Mouse (Mus musculus) midbrain, postnatal 0 days (tissue): Measurements from ENCODE around the gene Dhx37. TPM values are rescaled to one million over a fixed set of nuclear protein-coding genes. Genes with fewer than 3 reads are reported as not detected.

Source experiments
- ATAC-seq: fragments of 200-750 bp; cut with Nextera tagmentation; 2 replicates; pipeline ENCODE4 v1.8.0; 2017; ENCODE audit warnings: moderate number of reproducible peaks, mild to moderate bottlenecking, moderate TSS enrichment, moderate library complexity; ENCODE audit not compliant: low FRiP score
- DNase-seq: peaks from one replicate; pipeline ENCODE4 v3.0.0-alpha.2; 2015; ENCODE audit warnings: low spot score
- H3K27ac ChIP-seq: fragments of 300-500 bp; sonication (generic); 2 replicates; pipeline ENCODE4 v1.5.1; 2014; ENCODE audit warnings: low read depth, mild to moderate bottlenecking, low read length, mixed read lengths
- H3K27me3 ChIP-seq: fragments of 300-500 bp; sonication (generic); 2 replicates; pipeline ENCODE4 v1.6.1; 2014; ENCODE audit warnings: low read length, control low read depth, mixed read lengths; ENCODE audit not compliant: insufficient read depth
- H3K36me3 ChIP-seq: fragments of 300-500 bp; sonication (generic); 2 replicates; pipeline ENCODE4 v1.6.1; 2014; ENCODE audit warnings: low read length, control low read depth, mixed read lengths; ENCODE audit not compliant: insufficient read depth
- H3K4me1 ChIP-seq: fragments of 300-500 bp; sonication (generic); 2 replicates; pipeline ENCODE4 v1.6.1; 2014; ENCODE audit warnings: mild to moderate bottlenecking, control low read depth, antibody characterized with exemption, low read length, mixed read lengths; ENCODE audit not compliant: insufficient read depth
- H3K4me2 ChIP-seq: fragments of 300-500 bp; sonication (generic); 2 replicates; pipeline ENCODE4 v1.6.1; 2014; ENCODE audit warnings: low read depth, mild to moderate bottlenecking, low read length, mixed read lengths; ENCODE audit not compliant: poor library complexity, severe bottlenecking
- H3K4me3 ChIP-seq: fragments of 300-500 bp; sonication (generic); 2 replicates; pipeline ENCODE4 v1.5.1; 2014; ENCODE audit warnings: low read depth, mild to moderate bottlenecking, low read length, moderate library complexity
- H3K9ac ChIP-seq: fragments of 300-500 bp; sonication (generic); replicated peaks from 2 replicates; pipeline ENCODE4 v1.6.1; 2014; ENCODE audit warnings: mild to moderate bottlenecking, low read length, moderate library complexity, mixed read lengths; ENCODE audit not compliant: poor library complexity, severe bottlenecking
- H3K9me3 ChIP-seq: fragments of 300-500 bp; sonication (generic); 2 replicates; pipeline ENCODE4 v1.6.1; 2016; ENCODE audit warnings: low read length, control low read depth
- CTCF ChIP-seq: IDR thresholded peaks from 2 replicates; pipeline ENCODE4 v1.5.1; 2016; ENCODE audit warnings: antibody characterized with exemption, mild to moderate bottlenecking
- WGBS: fragments of 180-500 bp; shearing (Covaris S2); extraction: QIAGEN DNeasy Blood & Tissue Kit; methylation state at CpG from one replicate; pipeline ENCODE4 v1.1.7; 2014; 5-methylcytosine and 5-hydroxymethylcytosine counted together
- polyA plus RNA-seq: library from polyadenylated mRNA; unstranded; fragments of >200 nt; fragmentation: Nextera tagmentation; extraction: Ambion mirVana; gene quantifications from 2 replicates; pipeline ENCODE4 v1.2.1, GENCODE M21; 2015
- total RNA-seq: library from RNA; depleted of rRNA; stranded (reverse); fragments of >200 nt; gene quantifications from 2 replicates; pipeline ENCODE4 v1.2.3, GENCODE M21; 2014; rRNA removed

Dhx37 gene
- total RNA-seq (17.8 and 32.9 TPM in 2 replicates), polyA plus RNA-seq (10.9 TPM in 2 replicates)

DNA sequence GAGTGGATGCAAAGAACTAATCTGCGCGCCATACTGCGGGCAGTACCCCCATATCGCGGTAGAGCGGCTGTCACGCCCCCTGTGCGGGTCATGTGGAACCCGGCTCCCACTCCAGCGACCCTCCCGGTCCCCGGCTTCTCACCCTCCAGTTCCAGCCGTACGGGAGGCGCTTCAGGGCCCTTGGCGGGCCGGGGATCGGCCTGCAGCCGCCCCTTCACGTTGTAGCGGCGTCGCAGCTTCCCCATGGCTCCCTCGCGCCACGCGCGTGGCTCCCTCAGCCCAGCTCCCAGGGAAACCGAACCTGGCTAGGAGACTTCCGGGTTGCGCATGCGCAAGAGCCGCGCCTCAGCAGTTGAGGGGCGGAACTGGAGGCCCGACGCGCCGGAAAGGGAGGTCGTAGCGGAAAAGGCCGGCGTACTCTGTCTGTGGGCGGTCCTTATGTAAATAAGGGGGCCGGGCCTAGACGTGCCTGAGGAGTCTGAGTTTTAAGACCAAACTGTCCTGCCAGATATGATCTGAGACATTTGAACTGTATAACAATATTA lies at the start of gene Dhx37:
Gene Dhx37, minus strand, starts transcription at position 329 of the 545 bp plus-strand sequence.
- TF ChIP-seq CTCF: no peak
- H3K27ac ChIP-seq: peak within 1 kb of the TSS; percentile 76
- under 1% methylated on average over 44 of the region's 46 CpGs for WGBS
- DNase-seq: peak; percentile 98
- peak within 1 kb of the TSS; percentile 85 for H3K9ac ChIP-seq
- peak; percentile 96 for ATAC-seq
- peak within 1 kb of the TSS; percentile 85 for H3K4me3 ChIP-seq
- no peaks in the 10 kb centered on the region for H3K9me3 ChIP-seq
- H3K36me3 ChIP-seq: peaks cover 20% of the 10 kb centered on the region
- peaks cover 11% of the 10 kb centered on the region for H3K4me1 ChIP-seq
- H3K4me2 ChIP-seq: peak within 1 kb of the TSS; percentile 89
- no peaks in the 10 kb centered on the region for H3K27me3 ChIP-seq

DNA sequence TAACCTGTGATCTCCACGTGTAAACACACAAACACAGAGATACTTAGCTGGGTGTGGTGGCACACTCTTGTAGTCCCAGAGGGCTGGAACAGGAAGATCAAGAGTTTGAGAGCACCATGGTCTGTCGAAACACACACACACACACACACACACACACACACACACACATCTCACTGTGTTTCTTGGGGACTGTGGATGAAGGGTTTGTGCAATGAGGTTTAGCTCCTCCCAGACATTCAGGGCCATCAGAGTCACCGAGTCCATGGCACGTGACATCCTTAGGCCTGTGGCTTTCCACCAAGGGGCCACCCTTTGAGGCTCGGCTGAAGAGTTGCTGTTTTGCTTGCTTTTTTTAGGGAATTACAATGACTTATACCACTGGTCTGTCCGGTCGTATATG lies 48.6 kb upstream of the Dhx37 start:
- ATAC-seq (no peak), DNase-seq (no peak)
- Histone ChIP-seq H3K4me3 (no peak overlapping the region), H3K27me3 (no peaks in the 10 kb centered on the region), H3K36me3 (peaks cover 25% of the 10 kb centered on the region), H3K9ac (no peak overlapping the region), H3K9me3 (no peaks in the 10 kb centered on the region), H3K4me1 (peaks cover 12% of the 10 kb centered on the region), H3K27ac (no peak overlapping the region), H3K4me2 (no peak overlapping the region)
- 93% methylated on average over 7 of the region's 7 CpGs for WGBS
- no peak for TF ChIP-seq CTCF

DNA sequence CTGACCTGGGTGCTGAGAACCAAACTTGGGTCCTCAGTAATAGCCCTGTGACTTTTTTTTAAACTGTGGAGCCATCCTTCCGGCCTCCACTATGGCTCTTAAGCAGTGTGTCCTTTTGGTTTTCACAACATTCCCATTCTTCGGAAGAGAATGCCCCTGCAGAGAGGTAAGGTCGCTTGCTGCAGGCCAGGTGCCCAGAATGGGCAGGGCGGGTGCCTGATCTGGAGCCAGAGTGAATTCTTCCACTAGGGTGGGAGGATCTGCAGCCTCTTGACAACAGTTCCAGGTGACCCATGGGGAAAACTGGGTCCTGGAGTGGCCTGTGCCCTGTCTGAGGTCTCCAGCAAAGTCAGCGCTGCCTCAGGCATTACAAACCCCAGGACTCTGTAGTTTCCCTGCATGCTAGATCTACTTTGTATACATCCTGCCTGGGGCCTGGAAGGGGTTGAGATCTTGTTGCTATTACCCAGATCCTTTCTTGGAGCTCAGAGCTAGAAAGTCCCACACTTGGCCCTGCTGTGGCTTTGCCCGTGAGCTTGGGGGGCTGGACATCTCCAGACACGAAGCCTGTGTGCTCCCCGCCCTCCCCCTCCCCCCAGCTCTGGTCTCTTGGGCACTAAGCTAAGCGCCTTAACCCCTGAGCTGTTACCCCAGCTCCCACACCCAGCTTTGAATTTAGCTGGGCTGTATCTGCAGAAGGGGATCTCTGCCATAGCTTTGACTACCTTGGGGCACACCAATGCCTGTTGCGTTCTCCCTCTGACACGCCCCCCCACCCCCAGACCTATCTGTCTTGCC lies 46.7 kb upstream of the Dhx37 start:
- H3K36me3 ChIP-seq: peaks cover 20% of the 10 kb centered on the region
- H3K27me3 ChIP-seq: no peaks in the 10 kb centered on the region
- no peaks in the 10 kb centered on the region for H3K9me3 ChIP-seq
- WGBS: 77% methylated on average over 11 of the region's 11 CpGs
- H3K4me2 ChIP-seq: no peak overlapping the region
- no peak overlapping the region for H3K9ac ChIP-seq
- no peak overlapping the region for H3K27ac ChIP-seq
- no peak for ATAC-seq
- no peak overlapping the region for H3K4me3 ChIP-seq
- no peak for TF ChIP-seq CTCF
- no peak for DNase-seq
- peaks cover 19% of the 10 kb centered on the region for H3K4me1 ChIP-seq

DNA sequence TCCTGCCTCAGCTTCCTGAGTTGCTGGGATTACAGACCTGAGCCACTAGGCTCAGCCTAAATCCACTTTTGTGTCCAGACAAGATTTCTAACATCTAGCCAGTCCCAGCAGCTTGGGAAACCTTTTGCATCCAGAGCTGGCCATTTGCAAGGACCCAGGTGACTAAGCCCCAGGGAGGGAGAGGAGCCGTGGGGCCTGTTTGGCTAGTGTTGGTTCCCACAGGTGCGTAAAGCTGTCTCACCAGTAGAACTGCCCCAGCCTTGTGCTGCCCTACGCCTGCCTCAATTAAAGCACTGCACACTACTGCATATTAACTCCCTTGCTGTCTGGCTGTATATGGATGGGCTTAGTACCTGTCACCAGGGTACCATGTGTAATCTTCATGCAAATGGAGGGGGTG lies 45.5 kb upstream of the Dhx37 start:
- no peak overlapping the region for H3K4me3 ChIP-seq
- H3K27ac ChIP-seq: no peak overlapping the region
- peaks cover 19% of the 10 kb centered on the region for H3K4me1 ChIP-seq
- H3K36me3 ChIP-seq: peaks cover 13% of the 10 kb centered on the region
- H3K4me2 ChIP-seq: no peak overlapping the region
- no peak for DNase-seq
- H3K27me3 ChIP-seq: no peaks in the 10 kb centered on the region
- WGBS: 93% methylated on average over 3 of the region's 3 CpGs
- no peak for ATAC-seq
- H3K9ac ChIP-seq: no peak overlapping the region
- H3K9me3 ChIP-seq: no peaks in the 10 kb centered on the region
- TF ChIP-seq CTCF: no peak

DNA sequence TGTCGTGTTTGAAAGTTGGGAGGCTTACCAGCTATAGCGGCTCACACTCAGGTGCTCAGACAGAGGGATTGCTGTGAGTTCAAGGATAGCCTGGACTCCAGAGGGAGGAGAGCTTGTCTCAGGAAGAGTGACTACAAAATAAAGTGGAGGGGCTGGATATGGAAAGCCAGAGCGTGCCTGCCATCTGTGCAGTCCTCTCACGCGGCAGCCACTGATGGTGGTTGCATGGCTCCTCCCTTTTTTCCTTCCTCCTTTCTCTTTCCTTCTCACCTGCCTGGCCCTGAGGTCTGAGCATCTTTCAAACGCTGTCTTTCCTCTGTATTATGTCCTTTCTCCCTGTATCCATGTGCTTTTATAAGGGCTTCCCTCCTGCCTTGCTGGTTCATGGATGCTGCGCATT lies 44.1 kb upstream of the Dhx37 start:
- H3K27ac ChIP-seq: no peak overlapping the region
- no peak for TF ChIP-seq CTCF
- ATAC-seq: no peak
- WGBS: 90% methylated on average over 7 of the region's 7 CpGs
- no peak overlapping the region for H3K4me3 ChIP-seq
- DNase-seq: no peak
- no peaks in the 10 kb centered on the region for H3K27me3 ChIP-seq
- peak overlapping the region; percentile 89 for H3K4me2 ChIP-seq
- H3K36me3 ChIP-seq: peaks cover 6% of the 10 kb centered on the region
- peaks cover 19% of the 10 kb centered on the region for H3K4me1 ChIP-seq
- H3K9me3 ChIP-seq: no peaks in the 10 kb centered on the region
- no peak overlapping the region for H3K9ac ChIP-seq

DNA sequence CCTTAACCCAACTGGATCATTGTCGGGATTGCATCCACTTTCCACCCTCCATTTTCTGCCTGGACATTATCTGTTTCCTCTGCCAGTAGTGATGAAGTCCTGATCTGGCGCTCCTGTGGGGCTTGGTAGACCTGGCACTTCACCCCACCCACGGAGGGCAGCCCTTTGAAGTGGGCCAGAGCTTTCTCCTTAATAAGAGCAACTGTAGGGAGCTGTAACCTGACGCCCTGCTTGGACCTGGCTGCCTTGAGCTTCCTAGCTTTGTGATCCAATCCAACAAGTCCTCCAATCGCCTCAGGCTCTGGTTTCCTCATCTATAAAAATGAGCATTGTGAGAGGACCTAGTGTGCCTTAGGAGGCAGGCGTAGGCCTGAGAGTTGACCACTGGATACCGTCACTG lies 43.6 kb upstream of the Dhx37 start:
- Histone ChIP-seq H3K27ac (no peak overlapping the region), H3K9ac (peak overlapping the region; percentile 83; the same call in 1 of the 2 replicates), H3K4me3 (peak overlapping the region; percentile 85), H3K27me3 (no peaks in the 10 kb centered on the region), H3K4me2 (peak overlapping the region; percentile 89), H3K36me3 (peaks cover 2% of the 10 kb centered on the region; the same call in 1 of the 2 replicates), H3K9me3 (no peaks in the 10 kb centered on the region), H3K4me1 (peaks cover 19% of the 10 kb centered on the region)
- ATAC-seq: no peak
- TF ChIP-seq CTCF: no peak
- no peak for DNase-seq
- WGBS: 62% methylated on average over 7 of the region's 7 CpGs
